Mouse (Mus musculus) heart, embryonic 10.5 days (tissue): ENCODE measurements around the gene Prdm16. TPM values are rescaled to one million over a fixed set of nuclear protein-coding genes. Genes with fewer than 3 reads are reported as not detected.

Source experiments
- DNase-seq: peaks from one replicate; pipeline ENCODE4 v3.0.0-alpha.2; 2017; ENCODE audit warnings: low spot score
- H3K27ac ChIP-seq: fragments of 300-500 bp; sonication (generic); 2 replicates; pipeline ENCODE4 v1.5.1; 2016; ENCODE audit warnings: mild to moderate bottlenecking
- H3K27me3 ChIP-seq: fragments of 300-500 bp; sonication (generic); 2 replicates; pipeline ENCODE4 v1.6.1; 2016; ENCODE audit warnings: mild to moderate bottlenecking; ENCODE audit not compliant: poor library complexity, insufficient read depth, severe bottlenecking
- H3K36me3 ChIP-seq: fragments of 300-500 bp; sonication (generic); 2 replicates; pipeline ENCODE4 v1.6.1; 2016; ENCODE audit warnings: mild to moderate bottlenecking, moderate library complexity
- H3K4me1 ChIP-seq: fragments of 300-500 bp; sonication (generic); 2 replicates; pipeline ENCODE4 v1.6.1; 2016; ENCODE audit warnings: mild to moderate bottlenecking
- H3K4me3 ChIP-seq: fragments of 300-500 bp; sonication (generic); 2 replicates; pipeline ENCODE4 v1.5.1; 2016; ENCODE audit warnings: mild to moderate bottlenecking, moderate library complexity
- H3K9me3 ChIP-seq: fragments of 300-500 bp; sonication (generic); 2 replicates; pipeline ENCODE4 v1.6.1; 2016; ENCODE audit warnings: mild to moderate bottlenecking, moderate library complexity
- WGBS: fragments of 180-500 bp; shearing (Covaris S2); methylation state at CpG from one replicate; pipeline ENCODE4 v1.1.7; 2016; 5-methylcytosine and 5-hydroxymethylcytosine counted together
- polyA plus RNA-seq: library from polyadenylated mRNA; unstranded; fragments of >200 nt; fragmentation: Nextera tagmentation; extraction: Ambion mirVana; gene quantifications from 2 replicates; pipeline ENCODE4 v1.2.1, GENCODE M21; 2016

The Prdm16 gene
- polyA plus RNA-seq, 1 experiment from 2014 or later: 13.9 TPM

GRCm38 (mm10) chr4:154488031-154488430 lies 148.6 kb downstream of the Prdm16 start:
- Histone ChIP-seq H3K9me3 (no peaks in the 10 kb centered on the region), H3K4me1 (peaks cover 78% of the 10 kb centered on the region), H3K27me3 (peaks cover 70% of the 10 kb centered on the region), H3K36me3 (no peaks in the 10 kb centered on the region), H3K27ac (peak overlapping the region; percentile 63; the same call in 1 of the 2 replicates), H3K4me3 (no peak overlapping the region)
- WGBS: 34% methylated on average over 5 of the region's 5 CpGs
- DNase-seq: no peak

- DNase-seq: no peak
- no peaks in the 10 kb centered on the region for H3K36me3 ChIP-seq
- WGBS: 82% methylated on average over 14 of the region's 14 CpGs
- peaks cover 63% of the 10 kb centered on the region for H3K27me3 ChIP-seq
- H3K9me3 ChIP-seq: no peaks in the 10 kb centered on the region
- peak overlapping the region; percentile 69; the same call in 1 of the 2 replicates for H3K27ac ChIP-seq
- H3K4me3 ChIP-seq: no peak overlapping the region
- peaks cover 81% of the 10 kb centered on the region for H3K4me1 ChIP-seq
Observed at GRCm38 (mm10) chr4:154482695-154483094, 154.0 kb downstream of the Prdm16 start.

- peaks cover 77% of the 10 kb centered on the region for H3K4me1 ChIP-seq
- 36% methylated on average over 14 of the region's 14 CpGs for WGBS
Observed at GRCm38 (mm10) chr4:154481771-154482637, 154.7 kb downstream of the Prdm16 start.

GRCm38 (mm10) chr4:154480544-154481260 lies 156.0 kb downstream of the Prdm16 start:
- Histone ChIP-seq H3K9me3 (no peaks in the 10 kb centered on the region), H3K36me3 (no peaks in the 10 kb centered on the region), H3K4me1 (peaks cover 76% of the 10 kb centered on the region), H3K27ac (peak overlapping the region; percentile 76), H3K27me3 (peaks cover 64% of the 10 kb centered on the region), H3K4me3 (no peak overlapping the region)
- DNase-seq: no peak
- WGBS: 45% methylated on average over 9 of the region's 9 CpGs

More at GRCm38 (mm10) chr4:154481771-154482637, 154.7 kb downstream of the Prdm16 start:
- H3K27ac ChIP-seq: peak overlapping the region; percentile 76
- no peak overlapping the region for H3K4me3 ChIP-seq
- no peak for DNase-seq
- H3K36me3 ChIP-seq: no peaks in the 10 kb centered on the region
- H3K9me3 ChIP-seq: no peaks in the 10 kb centered on the region
- peaks cover 58% of the 10 kb centered on the region for H3K27me3 ChIP-seq

- H3K4me1 ChIP-seq: peaks cover 78% of the 10 kb centered on the region
- H3K9me3 ChIP-seq: no peaks in the 10 kb centered on the region
- peaks cover 67% of the 10 kb centered on the region for H3K27me3 ChIP-seq
- H3K36me3 ChIP-seq: no peaks in the 10 kb centered on the region
- 64% methylated on average over 15 of the region's 15 CpGs for WGBS
- DNase-seq: no peak
- no peak overlapping the region for H3K4me3 ChIP-seq
- peak overlapping the region; percentile 76 for H3K27ac ChIP-seq
Observed at GRCm38 (mm10) chr4:154480143-154480542, 156.5 kb downstream of the Prdm16 start.

- peak overlapping the region; percentile 76; the same call in 1 of the 2 replicates for H3K27ac ChIP-seq
- 48% methylated on average over 8 of the region's 8 CpGs for WGBS
- no peaks in the 10 kb centered on the region for H3K36me3 ChIP-seq
- DNase-seq: no peak
- no peaks in the 10 kb centered on the region for H3K9me3 ChIP-seq
- peaks cover 67% of the 10 kb centered on the region for H3K27me3 ChIP-seq
- H3K4me1 ChIP-seq: peaks cover 76% of the 10 kb centered on the region
- H3K4me3 ChIP-seq: no peak overlapping the region
Observed at GRCm38 (mm10) chr4:154478933-154479613, 157.6 kb downstream of the Prdm16 start.

- DNase-seq: no peak
- H3K4me3 ChIP-seq: no peak overlapping the region
- H3K27ac ChIP-seq: peak overlapping the region; percentile 9; the same call in 1 of the 2 replicates
- peaks cover 72% of the 10 kb centered on the region for H3K27me3 ChIP-seq
- no peaks in the 10 kb centered on the region for H3K9me3 ChIP-seq
- WGBS: 20% methylated on average over 25 of the region's 25 CpGs
- no peaks in the 10 kb centered on the region for H3K36me3 ChIP-seq
- H3K4me1 ChIP-seq: peaks cover 55% of the 10 kb centered on the region
Observed at GRCm38 (mm10) chr4:154473571-154474307, 162.9 kb downstream of the Prdm16 start.

- 23% methylated on average over 8 of the region's 8 CpGs for WGBS
- DNase-seq: no peak
- no peaks in the 10 kb centered on the region for H3K9me3 ChIP-seq
- H3K4me1 ChIP-seq: peaks cover 46% of the 10 kb centered on the region
- H3K36me3 ChIP-seq: no peaks in the 10 kb centered on the region
- peak overlapping the region; percentile 6 for H3K27ac ChIP-seq
- peaks cover 73% of the 10 kb centered on the region for H3K27me3 ChIP-seq
- H3K4me3 ChIP-seq: no peak overlapping the region
Observed at GRCm38 (mm10) chr4:154472569-154472968, 164.1 kb downstream of the Prdm16 start.

GRCm38 (mm10) chr4:154471447-154472101 lies 165.1 kb downstream of the Prdm16 start:
- H3K4me1 ChIP-seq: peaks cover 46% of the 10 kb centered on the region
- no peak for DNase-seq
- H3K9me3 ChIP-seq: no peaks in the 10 kb centered on the region
- peaks cover 77% of the 10 kb centered on the region for H3K27me3 ChIP-seq
- peak overlapping the region; percentile 8; the same call in 1 of the 2 replicates for H3K4me3 ChIP-seq
- WGBS: 14% methylated on average over 17 of the region's 17 CpGs
- H3K36me3 ChIP-seq: no peaks in the 10 kb centered on the region
- peak overlapping the region; percentile 60; the same call in 1 of the 2 replicates for H3K27ac ChIP-seq

GRCm38 (mm10) chr4:154466305-154466704 lies 170.4 kb downstream of the Prdm16 start:
- Histone ChIP-seq H3K4me3 (no peak overlapping the region), H3K27ac (no peak overlapping the region), H3K4me1 (peaks cover 14% of the 10 kb centered on the region), H3K9me3 (no peaks in the 10 kb centered on the region), H3K36me3 (no peaks in the 10 kb centered on the region), H3K27me3 (peaks cover 88% of the 10 kb centered on the region)
- 29% methylated on average over 5 of the region's 5 CpGs for WGBS
- DNase-seq: no peak

GRCm38 (mm10) chr4:154465123-154465522 lies 171.6 kb downstream of the Prdm16 start:
- no peaks in the 10 kb centered on the region for H3K9me3 ChIP-seq
- 71% methylated on average over 9 of the region's 9 CpGs for WGBS
- peaks cover 11% of the 10 kb centered on the region for H3K4me1 ChIP-seq
- H3K27ac ChIP-seq: no peak overlapping the region
- no peaks in the 10 kb centered on the region for H3K36me3 ChIP-seq
- no peak for DNase-seq
- peaks cover 88% of the 10 kb centered on the region for H3K27me3 ChIP-seq
- no peak overlapping the region for H3K4me3 ChIP-seq

- H3K4me3 ChIP-seq: no peak overlapping the region
- peaks cover 20% of the 10 kb centered on the region for H3K4me1 ChIP-seq
- 64% methylated on average over 13 of the region's 13 CpGs for WGBS
- H3K27ac ChIP-seq: no peak overlapping the region
- no peak for DNase-seq
- no peaks in the 10 kb centered on the region for H3K36me3 ChIP-seq
- H3K27me3 ChIP-seq: peaks cover 84% of the 10 kb centered on the region
- no peaks in the 10 kb centered on the region for H3K9me3 ChIP-seq
Observed at GRCm38 (mm10) chr4:154460021-154460420, 176.7 kb downstream of the Prdm16 start.
